Mouse (Mus musculus) bone marrow, adult 2 months (tissue): ENCODE measurements around the gene Cox18. TPM values are rescaled to one million over a fixed set of nuclear protein-coding genes. Genes with fewer than 3 reads are reported as not detected.

Experiments
- H3K27ac ChIP-seq: fragments of 200-500 bp; 2 replicates; pipeline ENCODE4 v1.5.1; 2012; ENCODE audit warnings: low read depth, mild to moderate bottlenecking, control low read depth, inconsistent platforms, low read length; ENCODE audit not compliant: control insufficient read depth, poor library complexity, insufficient read depth
- H3K4me1 ChIP-seq: fragments of 200-500 bp; 2 replicates; pipeline ENCODE4 v1.6.1; 2011; ENCODE audit warnings: low read length; ENCODE audit not compliant: control insufficient read depth, insufficient read depth
- H3K4me3 ChIP-seq: fragments of 200-500 bp; replicated peaks from 2 replicates; pipeline ENCODE3; 2011; ENCODE audit warnings: mild to moderate bottlenecking, low read depth, low read length, control low read depth; ENCODE audit not compliant: control insufficient read depth
- CTCF ChIP-seq: fragments of 200-500 bp; IDR thresholded peaks from 2 replicates; pipeline ENCODE4 v1.5.1; 2011; ENCODE audit warnings: low read length, control low read depth; ENCODE audit not compliant: control insufficient read depth, insufficient read depth
- POLR2A ChIP-seq: fragments of 200-500 bp; IDR thresholded peaks from 2 replicates; pipeline ENCODE4 v1.6.1; 2011; ENCODE audit warnings: low read depth, mild to moderate bottlenecking, control low read depth, low read length, borderline replicate concordance; ENCODE audit not compliant: control insufficient read depth
- WGBS: fragments of 180-500 bp; shearing (Covaris S2); methylation state at CpG from one replicate; pipeline ENCODE4 v1.1.7; 2018; 5-methylcytosine and 5-hydroxymethylcytosine counted together
- polyA plus RNA-seq: library from polyadenylated mRNA; stranded (reverse); fragments of >200 nt; gene quantifications from 2 replicates; pipeline ENCODE4 v1.2.4, GENCODE M21; 2011; ENCODE audit warnings: low replicate concordance; ENCODE audit not compliant: missing spikeins, insufficient read depth, insufficient read length

The Cox18 gene
- polyA plus RNA-seq, 1 experiment = 18.1 TPM

GRCm38 (mm10) chr5:90233305-90233704 is 9.5 kb upstream of the Cox18 start:
- TF ChIP-seq CTCF (no peak), POLR2A (no peak)
- Histone ChIP-seq H3K4me3 (no peak overlapping the region), H3K27ac (no peak overlapping the region), H3K4me1 (no peaks in the 10 kb centered on the region)
- 96% methylated on average over 4 of the region's 4 CpGs for WGBS

- Histone ChIP-seq H3K4me1 (no peaks in the 10 kb centered on the region), H3K27ac (no peak overlapping the region), H3K4me3 (no peak overlapping the region)
- TF ChIP-seq POLR2A (no peak), CTCF (no peak)
- WGBS = 76% methylated on average over 2 of the region's 2 CpGs
These were observed 6.0 kb upstream of the Cox18 start for GRCm38 (mm10) chr5:90229760-90230159.

GRCm38 (mm10) chr5:90226696-90227095 is 2.9 kb upstream of the Cox18 start:
- H3K4me3 ChIP-seq = no peak overlapping the region
- no peak overlapping the region for H3K27ac ChIP-seq
- TF ChIP-seq CTCF (no peak), POLR2A (no peak)
- WGBS = 85% methylated on average over 3 of the region's 3 CpGs
- peaks cover 1% of the 10 kb centered on the region; the same call in 1 of the 2 replicates for H3K4me1 ChIP-seq

GRCm38 (mm10) chr5:90224730-90225129 is 929 bp upstream of the Cox18 start:
- Histone ChIP-seq H3K27ac (no peak overlapping the region; the same call in 1 of the 2 replicates), H3K4me3 (no peak overlapping the region), H3K4me1 (peaks cover 1% of the 10 kb centered on the region; the same call in 1 of the 2 replicates)
- WGBS = 86% methylated on average over 5 of the region's 5 CpGs
- TF ChIP-seq CTCF (no peak), POLR2A (no peak)

GRCm38 (mm10) chr5:90222937-90223336 is 864 bp downstream of the Cox18 start:
- peaks cover 1% of the 10 kb centered on the region; the same call in 1 of the 2 replicates for H3K4me1 ChIP-seq
- H3K27ac ChIP-seq = no peak overlapping the region
- H3K4me3 ChIP-seq = no peak overlapping the region
- WGBS = 26% methylated on average over 3 of the region's 3 CpGs
- TF ChIP-seq POLR2A (no peak), CTCF (no peak)

GRCm38 (mm10) chr5:90217791-90218190 is 6.0 kb downstream of the Cox18 start:
- Histone ChIP-seq H3K4me1 (no peaks in the 10 kb centered on the region; the same call in 1 of the 2 replicates), H3K4me3 (no peak overlapping the region), H3K27ac (no peak overlapping the region)
- TF ChIP-seq POLR2A (no peak), CTCF (no peak)
- WGBS = 85% methylated on average over 3 of the region's 3 CpGs

- H3K4me1 ChIP-seq = no peaks in the 10 kb centered on the region
- TF ChIP-seq POLR2A (no peak), CTCF (no peak)
- H3K27ac ChIP-seq = no peak overlapping the region
- WGBS = 88% methylated on average over 12 of the region's 12 CpGs
- H3K4me3 ChIP-seq = no peak overlapping the region
These were observed 6.6 kb downstream of the Cox18 start for GRCm38 (mm10) chr5:90217226-90217625.

GRCm38 (mm10) chr5:90213356-90213755 is 10.4 kb downstream of the Cox18 start:
- no peak overlapping the region for H3K4me3 ChIP-seq
- WGBS = 91% methylated on average over 12 of the region's 12 CpGs
- TF ChIP-seq POLR2A (no peak), CTCF (no peak)
- no peak overlapping the region for H3K27ac ChIP-seq
- no peaks in the 10 kb centered on the region for H3K4me1 ChIP-seq

GRCm38 (mm10) chr5:90203168-90203567 is 20.6 kb downstream of the Cox18 start:
- WGBS = 11% methylated on average over 5 of the region's 5 CpGs
- no peak overlapping the region for H3K4me3 ChIP-seq
- TF ChIP-seq POLR2A = no peak
- TF ChIP-seq CTCF = peak; percentile 40
- H3K27ac ChIP-seq = no peak overlapping the region
- no peaks in the 10 kb centered on the region for H3K4me1 ChIP-seq
